Mouse (Mus musculus): ENCODE results near the gene Gm9045. TPM values are rescaled to one million over a fixed set of nuclear protein-coding genes. Genes with fewer than 3 reads are reported as not detected.
"Not testable (repeated sequence)": the region's sequence is repeated elsewhere in the genome, so short reads cannot be mapped to it uniquely, and the experiment has no call there.

Gene Gm9045
- total RNA-seq (2021), result not detected
- long read RNA-seq, experiment 1, result 0 reads
- long read RNA-seq, experiment 2, result 0 reads

DNA sequence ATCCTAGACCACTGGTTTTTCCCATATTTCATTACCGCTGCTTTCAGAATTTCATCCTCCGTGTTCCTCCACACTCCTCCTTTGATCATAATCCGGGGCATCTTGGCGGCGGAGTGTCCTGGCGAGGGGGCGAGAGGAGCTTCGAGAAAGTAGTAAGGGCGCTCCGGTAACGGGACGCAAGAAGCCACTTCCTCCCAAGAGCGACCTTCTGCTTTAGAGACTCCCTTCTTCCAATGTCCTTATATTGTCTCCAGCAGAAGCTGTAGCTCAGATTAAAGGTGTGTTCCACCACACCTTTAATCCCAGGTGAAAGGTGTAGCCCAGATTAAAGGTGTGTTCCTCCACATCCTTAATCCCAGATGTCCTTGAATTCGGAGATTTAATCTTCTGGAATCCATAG, at the start of gene Gm9045:
Gene Gm9045 (minus strand): TSS at position 101 of the 400 bp plus-strand sequence.
- intact Hi-C loops (cut with DNase I); DNase-seq (ENCODE audit: low spot score in 2 of 2): not testable (repeated sequence)

DNA sequence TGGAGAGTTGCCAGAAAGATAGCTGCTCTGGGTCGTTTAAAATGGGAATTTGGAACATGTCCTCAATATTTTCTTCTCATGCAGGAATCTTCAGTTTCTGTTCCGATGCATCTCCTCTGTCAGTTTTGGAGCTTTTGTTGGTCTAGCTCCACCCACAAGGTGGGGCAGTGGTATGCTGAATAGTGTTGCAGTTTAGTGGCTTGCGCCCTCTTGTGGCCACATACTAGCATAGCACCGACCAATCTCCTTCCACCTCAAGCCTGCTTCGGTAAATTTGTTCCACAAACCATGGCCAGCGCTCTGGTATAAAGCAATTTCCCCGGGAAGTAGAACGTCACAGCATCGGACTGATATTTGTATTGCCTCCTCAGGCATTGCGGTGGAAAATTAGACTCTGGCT, 32.8 kb upstream of the Gm9045 start:
- intact Hi-C loops (cut with DNase I), result no loop called here
- DNase-seq (ENCODE audit: low spot score in 2 of 2), result peak; percentile 90 to 91

DNA sequence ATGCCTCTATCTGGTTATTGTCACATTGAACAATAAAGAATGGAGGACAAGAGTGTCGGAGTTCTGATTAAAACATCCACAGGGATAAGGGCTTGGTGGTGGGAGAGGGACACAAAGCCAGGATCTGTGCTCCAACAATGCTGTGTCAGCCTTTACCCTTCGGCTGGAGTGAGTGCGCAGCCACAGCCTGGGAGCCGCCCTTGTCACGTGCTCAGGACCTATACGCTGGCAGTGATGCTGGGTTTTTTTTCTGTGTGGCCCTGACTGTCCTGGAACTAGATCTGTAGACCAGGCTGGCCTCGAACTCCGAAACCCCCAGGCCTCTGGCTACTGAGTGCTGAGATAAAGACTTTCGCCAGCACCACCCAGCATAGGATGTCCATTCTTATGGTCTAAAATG, 31.9 kb upstream of the Gm9045 start:
- intact Hi-C loops (cut with DNase I), result no loop called here

DNA sequence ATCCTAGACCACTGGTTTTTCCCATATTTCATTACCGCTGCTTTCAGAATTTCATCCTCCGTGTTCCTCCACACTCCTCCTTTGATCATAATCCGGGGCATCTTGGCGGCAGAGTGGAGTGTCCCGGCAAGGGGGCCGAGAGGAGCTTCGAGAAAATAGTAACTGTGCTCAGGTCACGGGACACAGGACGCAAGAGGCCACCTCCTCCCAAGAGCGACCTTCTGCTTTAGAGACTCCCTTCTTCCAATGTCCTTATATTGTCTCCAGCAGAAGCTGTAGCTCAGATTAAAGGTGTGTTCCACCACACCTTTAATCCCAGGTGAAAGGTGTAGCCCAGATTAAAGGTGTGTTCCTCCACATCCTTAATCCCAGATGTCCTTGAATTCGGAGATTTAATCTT, 16.4 kb upstream of the Gm9045 start, which contains the start of gene Gm9049:
Gene Gm9049 (minus strand): TSS at position 101 of the 400 bp plus-strand sequence.
- intact Hi-C loops (cut with DNase I); DNase-seq (ENCODE audit: low spot score in 2 of 2): not testable (repeated sequence)

More for the DNA sequence above, 31.9 kb upstream of the Gm9045 start:
- DNase-seq (ENCODE audit: low spot score in 2 of 2), result no peak

DNA sequence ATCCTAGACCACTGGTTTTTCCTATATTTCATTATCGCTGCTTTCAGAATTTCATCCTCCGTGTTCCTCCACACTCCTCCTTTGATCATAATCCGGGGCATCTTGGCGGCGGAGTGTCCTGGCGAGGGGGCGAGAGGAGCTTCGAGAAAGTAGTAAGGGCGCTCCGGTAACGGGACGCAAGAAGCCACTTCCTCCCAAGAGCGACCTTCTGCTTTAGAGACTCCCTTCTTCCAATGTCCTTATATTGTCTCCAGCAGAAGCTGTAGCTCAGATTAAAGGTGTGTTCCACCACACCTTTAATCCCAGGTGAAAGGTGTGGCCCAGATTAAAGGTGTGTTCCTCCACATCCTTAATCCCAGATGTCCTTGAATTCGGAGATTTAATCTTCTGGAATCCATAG, 10.9 kb upstream of the Gm9045 start, which contains the start of gene Gm9048:
Gene Gm9048 (minus strand): TSS at position 101 of the 400 bp plus-strand sequence.
- intact Hi-C loops (cut with DNase I); DNase-seq (ENCODE audit: low spot score in 2 of 2): not testable (repeated sequence)

DNA sequence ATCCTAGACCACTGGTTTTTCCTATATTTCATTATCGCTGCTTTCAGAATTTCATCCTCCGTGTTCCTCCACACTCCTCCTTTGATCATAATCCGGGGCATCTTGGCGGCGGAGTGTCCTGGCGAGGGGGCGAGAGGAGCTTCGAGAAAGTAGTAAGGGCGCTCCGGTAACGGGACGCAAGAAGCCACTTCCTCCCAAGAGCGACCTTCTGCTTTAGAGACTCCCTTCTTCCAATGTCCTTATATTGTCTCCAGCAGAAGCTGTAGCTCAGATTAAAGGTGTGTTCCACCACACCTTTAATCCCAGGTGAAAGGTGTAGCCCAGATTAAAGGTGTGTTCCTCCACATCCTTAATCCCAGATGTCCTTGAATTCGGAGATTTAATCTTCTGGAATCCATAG, 5.5 kb upstream of the Gm9045 start, which contains the start of gene Gm9046:
Gene Gm9046 (minus strand): TSS at position 101 of the 400 bp plus-strand sequence.
- intact Hi-C loops (cut with DNase I); DNase-seq (ENCODE audit: low spot score in 2 of 2): not testable (repeated sequence)

DNA sequence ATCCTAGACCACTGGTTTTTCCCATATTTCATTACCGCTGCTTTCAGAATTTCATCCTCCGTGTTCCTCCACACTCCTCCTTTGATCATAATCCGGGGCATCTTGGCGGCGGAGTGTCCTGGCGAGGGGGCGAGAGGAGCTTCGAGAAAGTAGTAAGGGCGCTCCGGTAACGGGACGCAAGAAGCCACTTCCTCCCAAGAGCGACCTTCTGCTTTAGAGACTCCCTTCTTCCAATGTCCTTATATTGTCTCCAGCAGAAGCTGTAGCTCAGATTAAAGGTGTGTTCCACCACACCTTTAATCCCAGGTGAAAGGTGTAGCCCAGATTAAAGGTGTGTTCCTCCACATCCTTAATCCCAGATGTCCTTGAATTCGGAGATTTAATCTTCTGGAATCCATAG, 5.3 kb downstream of the Gm9045 start, which contains the start of gene Gm9044:
Gene Gm9044 (minus strand): TSS at position 101 of the 400 bp plus-strand sequence.
- intact Hi-C loops (cut with DNase I); DNase-seq (ENCODE audit: low spot score in 2 of 2): not testable (repeated sequence)

DNA sequence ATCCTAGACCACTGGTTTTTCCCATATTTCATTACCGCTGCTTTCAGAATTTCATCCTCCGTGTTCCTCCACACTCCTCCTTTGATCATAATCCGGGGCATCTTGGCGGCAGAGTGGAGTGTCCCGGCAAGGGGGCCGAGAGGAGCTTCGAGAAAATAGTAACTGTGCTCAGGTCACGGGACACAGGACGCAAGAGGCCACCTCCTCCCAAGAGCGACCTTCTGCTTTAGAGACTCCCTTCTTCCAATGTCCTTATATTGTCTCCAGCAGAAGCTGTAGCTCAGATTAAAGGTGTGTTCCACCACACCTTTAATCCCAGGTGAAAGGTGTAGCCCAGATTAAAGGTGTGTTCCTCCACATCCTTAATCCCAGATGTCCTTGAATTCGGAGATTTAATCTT, 10.8 kb downstream of the Gm9045 start, which contains the start of gene Gm9040:
Gene Gm9040 (minus strand): TSS at position 101 of the 400 bp plus-strand sequence.
- intact Hi-C loops (cut with DNase I); DNase-seq (ENCODE audit: low spot score in 2 of 2): not testable (repeated sequence)

DNA sequence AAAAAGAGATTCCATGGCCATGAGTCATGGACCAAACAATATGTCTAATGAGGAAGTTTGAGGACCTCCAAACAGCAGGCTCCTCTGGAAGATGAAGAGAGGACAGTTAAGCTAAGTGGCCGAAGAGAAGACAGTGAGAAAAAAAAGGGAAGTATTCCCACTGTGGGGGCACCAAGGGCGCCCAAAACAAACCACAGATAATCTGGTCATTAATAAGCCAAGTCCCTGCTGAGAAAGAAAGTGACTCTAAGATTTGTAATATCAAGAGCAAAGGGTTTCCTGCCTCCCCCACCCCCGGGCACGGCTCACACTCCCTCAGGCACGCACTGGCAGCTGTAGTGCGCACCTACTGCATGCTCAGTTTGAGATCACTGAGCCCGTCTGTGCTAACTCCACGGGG, 18.6 kb downstream of the Gm9045 start:
- intact Hi-C loops (cut with DNase I), result no loop called here

DNA sequence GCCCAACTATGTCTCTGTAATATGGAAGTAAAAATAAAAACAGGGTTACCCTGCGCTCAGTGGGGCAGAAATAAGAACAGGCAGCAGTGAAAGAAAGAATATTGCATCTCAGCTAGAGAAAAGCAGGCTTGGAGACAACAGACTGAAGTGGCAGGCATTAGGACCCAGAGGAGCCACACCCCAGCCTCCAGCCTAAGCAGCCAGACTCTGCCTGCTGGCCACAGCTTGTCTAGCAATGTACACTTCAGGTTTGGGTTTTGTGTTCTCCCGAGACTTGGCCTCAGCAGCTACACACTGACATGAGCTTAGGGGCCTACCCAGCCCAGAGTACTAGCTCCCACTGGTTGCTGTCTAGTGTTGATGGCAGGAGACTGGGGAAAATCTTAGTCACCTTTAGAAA, 35.5 kb downstream of the Gm9045 start:
- DNase-seq (ENCODE audit: low spot score in 2 of 2); intact Hi-C loops (cut with DNase I): not testable (repeated sequence)

More for the DNA sequence above, 18.6 kb downstream of the Gm9045 start:
- no peak for DNase-seq (ENCODE audit: low spot score in 2 of 2)

DNA sequence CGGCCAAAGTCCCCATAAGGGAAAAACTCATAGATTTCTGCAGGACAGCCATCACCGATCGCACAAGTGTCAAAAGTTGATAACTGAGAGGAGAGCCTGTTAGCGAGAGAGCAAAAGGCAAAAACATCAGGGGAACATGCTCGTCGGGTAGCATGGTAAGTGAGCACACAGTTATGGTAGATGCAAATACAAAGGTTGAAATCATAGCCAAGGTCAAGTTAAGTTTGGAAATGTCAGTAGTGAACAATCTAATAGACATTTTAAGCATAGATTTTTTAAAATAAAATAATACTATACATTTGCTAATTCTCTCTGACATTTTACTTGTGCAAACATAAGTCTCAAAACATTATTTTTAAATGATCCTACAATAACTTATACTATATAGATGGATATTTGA, 42.7 kb downstream of the Gm9045 start, which contains the start of gene Iltifb:
Gene Iltifb (minus strand): TSS at position 101 of the 400 bp plus-strand sequence.
- no peak for DNase-seq (ENCODE audit: low spot score in 2 of 2)
- intact Hi-C loops (cut with DNase I), result no loop called here

Other genes with a start within 250 kb of the Gm9045 start
- gene Mdm1, start 196.0 kb downstream of the Gm9045 start, total RNA-seq (2021), result 1 to 10 TPM; 8.3 to 8.6 TPM
- not detected for gene Il22, start 132.9 kb downstream of the Gm9045 start, total RNA-seq (2021)
- under 1 TPM; 0.75 to 0.85 TPM for gene Gm32717, start 97.1 kb downstream of the Gm9045 start, total RNA-seq (2021)
- under 1 TPM; 0.75 to 0.85 TPM for gene Gm32802, start 79.1 kb downstream of the Gm9045 start, total RNA-seq (2021)
- not detected for gene Iltifb, start 42.8 kb downstream of the Gm9045 start, total RNA-seq (2021)
- gene Gm9040, start 10.9 kb downstream of the Gm9045 start, total RNA-seq (2021), result not detected
- not detected for gene Gm9044, start 5.4 kb downstream of the Gm9045 start, total RNA-seq (2021)
- gene Gm9046, start 5.4 kb upstream of the Gm9045 start, total RNA-seq (2021), result not detected
- gene Gm9048, start 10.8 kb upstream of the Gm9045 start, total RNA-seq (2021), result not detected
- gene Gm9049, start 16.3 kb upstream of the Gm9045 start, total RNA-seq (2021), result not detected
- gene Ifng, start 103.2 kb upstream of the Gm9045 start, total RNA-seq (2021), result not detected